Mouse (Mus musculus) right cerebral cortex, postnatal 25 days (tissue): ENCODE measurements around the gene 4921507P07Rik.
"Not testable (repeated sequence)": the region's sequence is repeated elsewhere in the genome, so short reads cannot be mapped to it uniquely, and the experiment has no call there.

ENCODE experiments used
- DNase-seq: peaks from one replicate; pipeline ENCODE4 v3.0.0; 2022

4921507P07Rik gene

GRCm38 (mm10) chr6:50596301-50597211 is at the start of gene 4921507P07Rik:
Gene 4921507P07Rik, minus strand, starts transcription at chr6:50596632.
- peak; percentile 87 for DNase-seq

GRCm38 (mm10) chr6:50644701-50645100 is 48.3 kb upstream of the 4921507P07Rik start:
- DNase-seq = no peak

- DNase-seq = no peak
Measured at GRCm38 (mm10) chr6:50641898-50642297, 45.5 kb upstream of the 4921507P07Rik start.

GRCm38 (mm10) chr6:50640377-50640776 is 43.9 kb upstream of the 4921507P07Rik start:
- no peak for DNase-seq

DNA sequence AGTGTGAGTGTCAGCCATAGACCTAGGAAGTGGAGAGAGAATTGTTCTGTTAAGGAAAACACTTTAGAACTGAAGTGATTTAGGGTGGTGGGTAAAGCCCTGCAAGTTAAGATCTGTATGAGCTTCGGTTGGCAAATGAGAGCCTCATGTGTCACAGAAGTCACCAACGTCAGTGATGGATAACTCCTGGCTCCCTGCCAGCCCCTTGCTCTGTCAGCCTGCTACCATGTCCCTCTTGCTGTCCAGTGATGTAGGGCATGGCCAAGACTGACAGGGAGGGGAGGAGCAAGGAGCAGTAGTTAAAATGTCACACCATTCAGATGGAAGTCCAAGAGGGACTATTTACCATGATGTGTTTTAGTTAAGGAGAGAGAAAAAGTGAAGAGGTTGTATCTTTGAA is 43.2 kb upstream of the 4921507P07Rik start:
- DNase-seq = no peak

GRCm38 (mm10) chr6:50626170-50626569 is 29.7 kb upstream of the 4921507P07Rik start:
- not testable (repeated sequence) for DNase-seq

GRCm38 (mm10) chr6:50618273-50618672 is 21.8 kb upstream of the 4921507P07Rik start:
- DNase-seq = not testable (repeated sequence)

DNA sequence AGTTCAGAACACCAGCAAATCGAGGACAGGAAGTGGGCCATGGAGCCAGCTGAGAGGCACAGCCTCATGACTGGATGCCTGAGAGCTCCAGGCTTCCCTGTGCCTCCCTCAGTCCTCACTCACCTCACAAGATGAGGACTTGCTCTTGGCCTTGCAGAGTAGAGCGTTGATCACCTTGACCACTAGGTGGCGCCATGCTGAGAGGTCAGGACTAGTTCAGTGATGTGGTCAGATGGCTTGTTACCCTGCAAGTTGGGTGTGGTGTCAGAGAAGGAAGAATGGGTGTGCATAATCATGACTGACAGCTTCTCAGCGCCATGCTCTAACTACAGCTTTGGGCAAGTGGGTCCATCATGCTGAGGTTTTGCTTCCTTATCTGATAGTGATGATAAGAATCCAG is 5.2 kb upstream of the 4921507P07Rik start:
- no peak for DNase-seq

GRCm38 (mm10) chr6:50598560-50598959 is 2.1 kb upstream of the 4921507P07Rik start:
- no peak for DNase-seq

DNA sequence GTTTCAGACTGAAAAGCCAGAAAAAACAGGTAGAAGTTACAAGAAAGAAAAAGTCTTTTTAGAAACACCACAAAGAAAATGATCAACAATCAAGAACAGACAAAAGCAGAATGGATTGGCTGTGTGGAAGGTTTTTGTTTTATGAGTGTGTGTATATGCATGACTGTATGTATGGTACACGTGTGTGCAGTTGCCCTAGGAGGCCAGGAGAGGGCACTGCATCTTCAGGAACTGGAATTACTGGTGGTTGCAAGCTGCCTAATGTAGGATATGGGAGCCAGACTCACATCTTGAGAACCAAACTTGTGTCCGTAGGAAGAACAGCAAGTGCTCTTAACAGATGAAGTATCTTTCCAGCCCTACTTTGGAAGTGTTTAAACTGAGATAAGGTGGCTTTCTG is 2.1 kb downstream of the 4921507P07Rik start:
- DNase-seq = no peak

DNA sequence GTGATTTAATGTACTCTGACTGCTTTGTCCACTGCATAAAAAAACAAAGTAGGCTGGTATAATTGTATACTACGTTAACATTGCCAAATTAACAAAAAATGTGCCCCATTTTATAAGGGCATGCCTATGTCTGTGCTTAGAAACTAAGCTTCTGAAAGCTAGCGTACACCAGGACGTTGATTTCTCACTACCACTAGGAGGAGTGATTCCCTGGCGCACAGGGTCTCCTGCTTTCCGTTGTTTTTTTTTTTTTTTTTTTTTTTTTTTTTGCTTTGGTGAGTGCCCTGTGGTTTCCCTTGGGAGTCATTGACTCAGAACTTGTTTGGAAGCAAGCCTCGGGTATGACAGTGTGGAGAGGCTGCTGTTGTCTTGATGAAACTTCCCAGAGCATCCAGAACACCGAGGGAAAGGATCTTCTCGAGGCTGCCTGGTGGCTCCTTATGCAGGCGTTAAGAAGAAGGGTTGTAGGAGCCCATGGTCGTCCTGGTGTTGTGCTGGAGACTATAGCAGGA is 3.0 kb downstream of the 4921507P07Rik start:
- DNase-seq = no peak

DNA sequence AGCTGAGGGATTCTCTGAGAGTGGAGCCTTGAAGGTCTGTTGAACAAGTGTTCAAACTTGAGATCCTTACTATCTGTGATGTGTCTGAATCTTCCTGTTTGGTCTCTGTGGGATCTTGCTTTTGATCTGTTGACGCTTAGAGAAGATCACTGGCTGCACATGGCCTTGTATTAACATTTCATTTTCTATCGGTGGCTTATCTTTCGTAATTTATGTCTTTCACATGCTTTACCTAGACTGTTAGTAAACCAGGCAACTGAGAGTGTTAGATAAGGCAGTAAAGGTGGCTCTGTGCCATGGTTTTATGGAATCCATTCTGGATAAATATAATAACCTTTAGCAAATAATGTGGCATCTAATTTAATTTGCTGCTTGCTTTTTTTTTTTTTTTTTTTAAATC is 6.2 kb downstream of the 4921507P07Rik start:
- no peak for DNase-seq

GRCm38 (mm10) chr6:50588251-50588650 is 8.2 kb downstream of the 4921507P07Rik start:
- DNase-seq = no peak

DNA sequence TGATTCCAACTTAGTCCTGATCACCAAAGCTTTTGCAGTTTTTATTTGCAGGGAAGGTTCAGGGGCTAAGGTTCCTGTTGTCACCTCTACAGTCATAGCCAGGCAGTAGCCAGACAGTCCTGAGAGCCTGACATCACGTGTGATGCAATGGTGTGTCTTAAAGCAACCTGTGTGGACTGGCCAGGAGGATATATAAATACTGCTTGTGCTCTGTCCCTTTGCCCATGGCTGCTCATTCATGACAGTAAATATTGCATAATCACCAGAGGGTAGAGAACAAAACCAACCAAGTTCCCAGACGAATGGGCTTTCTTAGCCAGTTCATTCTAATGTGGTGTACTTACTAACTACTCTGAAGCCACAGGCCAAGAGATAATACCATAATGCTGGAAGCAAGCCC is 9.0 kb downstream of the 4921507P07Rik start:
- DNase-seq = no peak

DNA sequence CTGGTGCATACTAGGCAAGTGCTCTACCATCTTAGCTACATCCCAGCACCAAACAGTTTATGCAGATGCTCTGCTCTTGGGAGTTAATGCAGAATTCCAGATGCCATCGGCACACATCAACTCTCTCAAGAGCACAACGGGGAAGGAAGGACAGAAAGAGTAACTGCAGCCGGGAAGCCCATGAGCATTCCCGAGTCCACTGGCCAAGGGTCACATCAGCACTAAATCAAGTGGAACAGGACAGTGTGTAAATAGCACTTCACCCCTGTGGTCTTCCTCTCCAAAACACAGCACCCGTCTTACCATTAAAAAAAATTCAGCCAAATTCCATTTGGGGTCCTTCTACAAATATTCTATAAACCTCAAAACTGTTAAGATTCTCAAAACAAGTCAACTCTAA is 10.1 kb downstream of the 4921507P07Rik start:
- no peak for DNase-seq

- no peak for DNase-seq
Measured at GRCm38 (mm10) chr6:50585733-50586132, 10.7 kb downstream of the 4921507P07Rik start.

- no peak for DNase-seq
Measured at GRCm38 (mm10) chr6:50571661-50572060, 24.8 kb downstream of the 4921507P07Rik start.

GRCm38 (mm10) chr6:50566997-50567255 is 29.5 kb downstream of the 4921507P07Rik start:
- DNase-seq = no peak

DNA sequence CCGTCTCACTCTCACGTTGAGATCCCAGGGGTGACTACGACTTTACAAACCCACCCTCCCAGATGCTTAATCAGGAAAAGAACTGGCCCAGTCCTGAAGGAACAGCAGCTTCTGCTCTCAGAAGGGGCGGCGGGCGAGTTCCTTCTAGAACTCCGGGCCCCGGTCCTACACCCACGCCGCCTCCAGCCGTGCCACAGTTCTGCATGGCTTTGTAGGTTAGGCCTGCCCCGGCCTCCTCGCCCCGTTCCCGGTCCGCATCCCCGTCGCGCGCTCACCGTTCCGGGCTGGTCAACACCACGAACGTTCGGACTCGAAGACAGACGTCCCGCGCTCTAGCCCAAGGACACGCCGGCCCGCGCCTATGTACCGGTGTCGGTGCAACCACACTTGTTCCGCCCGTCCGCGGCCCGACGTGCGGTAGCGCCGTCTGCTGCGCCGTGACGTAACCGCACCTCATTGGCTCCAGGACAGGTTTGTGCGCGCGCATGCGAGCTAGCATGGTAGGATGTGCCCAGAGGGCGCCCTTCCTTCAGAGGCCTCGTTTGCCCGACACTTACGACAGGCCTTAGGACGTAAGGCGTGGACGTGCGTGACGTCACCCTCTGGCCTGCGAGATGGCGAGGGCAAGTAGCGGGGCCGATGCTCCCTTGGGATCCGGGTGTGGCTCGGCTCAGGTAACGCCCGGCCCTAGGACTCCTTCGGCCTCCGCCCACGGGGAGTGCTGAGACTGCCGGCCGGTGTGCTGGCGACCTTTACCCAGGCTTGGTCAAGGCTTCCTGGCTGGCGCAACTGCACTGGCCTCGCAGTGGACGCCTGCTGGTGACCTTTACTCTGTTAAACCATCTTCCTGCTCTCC is 30.1 kb downstream of the 4921507P07Rik start, which contains the start of gene Cycs:
Gene Cycs, minus strand, starts transcription at position 398 of the 856 bp plus-strand sequence.
- DNase-seq = peak; percentile 99

- no peak for DNase-seq
Measured at GRCm38 (mm10) chr6:50563651-50564050, 32.8 kb downstream of the 4921507P07Rik start.

- no peak for DNase-seq
Measured at GRCm38 (mm10) chr6:50562421-50562820, 34.0 kb downstream of the 4921507P07Rik start.

DNA sequence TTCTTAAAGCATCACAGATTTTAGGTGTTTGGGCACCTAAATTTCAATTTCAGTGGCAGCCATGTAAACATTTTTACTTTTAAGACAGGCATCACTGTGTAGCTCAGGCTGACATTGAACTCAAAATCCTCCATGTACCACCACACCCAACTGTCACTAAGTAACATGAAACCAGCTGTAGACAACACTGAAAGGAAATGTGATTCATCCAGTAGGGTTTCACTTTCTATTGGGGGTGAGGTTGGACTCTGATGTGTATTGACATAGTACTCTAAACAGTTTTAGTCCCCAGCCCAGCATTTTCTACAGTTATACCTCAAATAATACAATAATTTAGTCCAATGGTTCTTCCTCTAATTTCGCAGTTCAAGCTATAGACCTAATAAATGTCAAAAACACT is 35.7 kb downstream of the 4921507P07Rik start:
- DNase-seq = no peak

GRCm38 (mm10) chr6:50558877-50559276 is 37.6 kb downstream of the 4921507P07Rik start:
- DNase-seq = no peak

DNA sequence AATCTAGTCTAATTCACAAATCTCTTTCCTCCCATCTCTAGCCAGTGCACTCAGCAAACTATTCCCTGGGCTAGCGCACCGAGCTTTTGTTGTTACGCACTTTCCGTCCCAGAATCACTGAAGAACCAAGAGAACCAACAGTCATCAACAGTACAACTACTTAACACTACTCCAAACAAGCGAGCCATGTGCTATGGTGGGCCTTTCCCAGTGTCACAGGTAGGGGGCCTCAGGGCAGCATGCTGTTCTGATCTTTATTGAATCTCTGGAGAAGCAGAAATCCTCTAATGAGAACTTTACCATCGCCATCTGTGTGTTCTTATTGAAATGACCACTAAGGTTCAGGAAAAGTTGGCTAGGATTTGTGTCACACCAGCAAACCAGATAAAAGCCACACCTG is 38.9 kb downstream of the 4921507P07Rik start:
- DNase-seq = no peak
